Mouse (Mus musculus) frontal cortex, postnatal 14 days (tissue): Measurements from ENCODE around the gene Mief2.

Experiments
- DNase-seq, 2 experiments: peaks; one replicate each; pipeline ENCODE4 v3.0.0; 2022; ENCODE audit warnings: low spot score in 2 of 2

The Mief2 gene

GRCm38 (mm10) chr11:60776829-60777740, 48.9 kb downstream of the Mief2 start, which contains the start of the genes Top3a and Smcr8:
Top3a (minus strand) TSS chr11:60777365.
Smcr8 (plus strand) TSS chr11:60777524.
- DNase-seq, result peak; percentile 77 to 81

GRCm38 (mm10) chr11:60777801-60778370, 49.7 kb downstream of the Mief2 start:
- no peak for DNase-seq

- DNase-seq, result no peak
Observed at GRCm38 (mm10) chr11:60779673-60780189, 51.5 kb downstream of the Mief2 start.
